Mouse (Mus musculus) myocyte (in vitro differentiated cells): Measurements from ENCODE around the gene Slc2a2. TPM values are rescaled to one million over a fixed set of nuclear protein-coding genes. Genes with fewer than 3 reads are reported as not detected.

Experiments used
- H3K27me3 ChIP-seq: one replicate; pipeline ENCODE4 v1.6.1; 2011; ENCODE audit not compliant: control insufficient read depth, insufficient read depth, insufficient read length
- H3K36me3 ChIP-seq: one replicate; pipeline ENCODE4 v1.6.1; 2011; ENCODE audit not compliant: control insufficient read depth, insufficient read depth
- H3K4me2 ChIP-seq: one replicate; pipeline ENCODE4 v1.6.1; 2011; ENCODE audit warnings: low read depth, control low read depth
- H3K4me3 ChIP-seq: one replicate; pipeline ENCODE4 v1.5.1; 2011; ENCODE audit warnings: mild to moderate bottlenecking, control low read depth, moderate library complexity
- H3K79me2 ChIP-seq: one replicate; pipeline ENCODE4 v1.6.1; 2011; ENCODE audit not compliant: control insufficient read depth, insufficient read depth
- H3ac ChIP-seq: one replicate; pipeline ENCODE4 v1.6.1; 2011; ENCODE audit not compliant: control insufficient read depth, insufficient read length
- CEBPB ChIP-seq: IDR thresholded peaks from 2 replicates; pipeline ENCODE4 v1.6.1; 2011; ENCODE audit warnings: mild to moderate bottlenecking, moderate library complexity; ENCODE audit not compliant: poor library complexity, insufficient read depth, severe bottlenecking
- E2F4 ChIP-seq: IDR thresholded peaks from one replicate; pipeline ENCODE4 v1.6.1; 2011; ENCODE audit warnings: mild to moderate bottlenecking, control low read depth, moderate library complexity; ENCODE audit not compliant: insufficient read depth
- MAX ChIP-seq: IDR thresholded peaks from one replicate; pipeline ENCODE4 v1.6.1; 2011; ENCODE audit warnings: low read depth, mild to moderate bottlenecking, control low read depth
- MYOD1 ChIP-seq, 3 experiments: IDR thresholded peaks; one replicate each; pipeline ENCODE4 v1.6.1; 2011; ENCODE audit warnings: control low read depth in 2 of 3, low read depth in 2 of 3, mild to moderate bottlenecking in 2 of 3, moderate library complexity in 1 of 3; ENCODE audit not compliant: insufficient read length in 2 of 3, control insufficient read depth in 1 of 3
- MYOG ChIP-seq, 3 experiments: IDR thresholded peaks; one replicate each; pipeline ENCODE4 v1.6.1; 2011; ENCODE audit warnings: control low read depth in 2 of 3, low read depth in 2 of 3, mild to moderate bottlenecking in 2 of 3; ENCODE audit not compliant: insufficient read length in 2 of 3, control insufficient read depth in 1 of 3, insufficient read depth in 1 of 3
- POLR2A ChIP-seq: IDR thresholded peaks from one replicate; pipeline ENCODE4 v1.6.1; 2011; ENCODE audit warnings: low read depth, mild to moderate bottlenecking, control low read depth, moderate library complexity; ENCODE audit not compliant: insufficient read length
- POLR2AphosphoS2 ChIP-seq: IDR thresholded peaks from one replicate; pipeline ENCODE4 v1.6.1; 2011; ENCODE audit warnings: low read depth, control low read depth; ENCODE audit not compliant: insufficient read length
- REST ChIP-seq: IDR thresholded peaks from one replicate; pipeline ENCODE4 v1.6.1; 2011; ENCODE audit warnings: mild to moderate bottlenecking, control low read depth, moderate library complexity; ENCODE audit not compliant: insufficient read depth, insufficient read length
- SRF ChIP-seq: IDR thresholded peaks from one replicate; pipeline ENCODE4 v1.6.1; 2011; ENCODE audit warnings: low read depth; ENCODE audit not compliant: control insufficient read depth, insufficient read length
- TCF12 ChIP-seq: IDR thresholded peaks from one replicate; pipeline ENCODE4 v1.6.1; 2011; ENCODE audit warnings: mild to moderate bottlenecking, control low read depth; ENCODE audit not compliant: poor library complexity, insufficient read depth, severe bottlenecking
- TCF3 ChIP-seq: IDR thresholded peaks from one replicate; pipeline ENCODE4 v1.6.1; 2011; ENCODE audit warnings: low read depth, control low read depth; ENCODE audit not compliant: insufficient read length
- USF1 ChIP-seq: IDR thresholded peaks from one replicate; pipeline ENCODE4 v1.6.1; 2011; ENCODE audit warnings: low read depth, mild to moderate bottlenecking, control low read depth, moderate library complexity
- polyA plus RNA-seq: library from polyadenylated mRNA; unstranded; fragments of >200 nt; fragmentation: generic; extraction: Trizol; gene quantifications from one replicate; pipeline ENCODE4 v1.2.1, GENCODE M21; 2012; ENCODE audit warnings: missing spikeins

The Slc2a2 gene
- polyA plus RNA-seq: not detected

DNA sequence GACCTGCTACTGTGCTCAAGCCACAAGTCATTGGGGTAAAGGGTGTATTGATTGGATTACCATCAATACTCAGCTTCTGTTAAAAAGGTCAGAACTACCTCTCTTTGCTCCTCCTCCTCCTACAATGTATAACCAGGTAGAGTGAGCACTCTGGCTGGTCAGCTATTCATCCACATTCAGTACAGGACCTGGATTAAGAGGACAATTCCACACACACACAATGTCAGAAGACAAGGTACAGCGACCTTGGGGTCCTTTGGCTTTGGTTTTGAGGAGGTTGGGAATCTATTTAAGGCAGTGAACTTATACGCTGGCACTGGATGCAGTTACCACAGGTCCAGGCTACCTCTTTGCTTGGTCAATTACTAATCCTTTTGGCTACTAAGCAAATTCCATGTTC lies at the start of gene Slc2a2:
TSS of gene Slc2a2 (plus strand) at position 107 of the 400 bp plus-strand sequence.
- H3K36me3 ChIP-seq: no peaks in the 10 kb centered on the region
- peaks cover 15% of the 10 kb centered on the region for H3K27me3 ChIP-seq
- H3K4me3 ChIP-seq: no peak within 1 kb of the TSS
- no peak within 1 kb of the TSS for H3ac ChIP-seq
- no peaks in the 10 kb centered on the region for H3K79me2 ChIP-seq
- H3K4me2 ChIP-seq: no peak within 1 kb of the TSS
- TF ChIP-seq POLR2A (no peak), SRF (no peak), MYOG (IDR thresholded peaks at IDR 0.05; ENCODE audit: control insufficient read depth in 1 of 3, insufficient read depth in 1 of 3, insufficient read length in 2 of 3, low read depth in 2 of 3) (no peak), POLR2AphosphoS2 (no peak), MYOD1 (IDR thresholded peaks at IDR 0.05; ENCODE audit: control insufficient read depth in 1 of 3, insufficient read length in 2 of 3, low read depth in 2 of 3) (no peak), E2F4 (no peak), MAX (no peak)

- no peaks in the 10 kb centered on the region for H3K36me3 ChIP-seq
These were observed 45.1 kb upstream of the Slc2a2 start for GRCm38 (mm10) chr3:28652574-28652973.

GRCm38 (mm10) chr3:28653043-28653442 lies 44.7 kb upstream of the Slc2a2 start:
- TF ChIP-seq TCF3: no peak
- no peak for TF ChIP-seq TCF12
- H3K79me2 ChIP-seq: no peaks in the 10 kb centered on the region

More at GRCm38 (mm10) chr3:28652574-28652973, 45.1 kb upstream of the Slc2a2 start:
- Histone ChIP-seq H3K4me2 (no peak overlapping the region), H3K27me3 (no peaks in the 10 kb centered on the region), H3K4me3 (no peak overlapping the region), H3K79me2 (no peaks in the 10 kb centered on the region), H3ac (no peak overlapping the region)
- no peak for TF ChIP-seq MYOD1 (IDR thresholded peaks at IDR 0.05; ENCODE audit: control insufficient read depth in 1 of 3, insufficient read length in 2 of 3, low read depth in 2 of 3)
- no peak for TF ChIP-seq TCF12
- no peak for TF ChIP-seq TCF3

GRCm38 (mm10) chr3:28654740-28655139 lies 43.0 kb upstream of the Slc2a2 start:
- H3K79me2 ChIP-seq: no peaks in the 10 kb centered on the region
- H3K36me3 ChIP-seq: no peaks in the 10 kb centered on the region
- TF ChIP-seq MAX (no peak), MYOG (IDR thresholded peaks at IDR 0.05; ENCODE audit: control insufficient read depth in 1 of 3, insufficient read depth in 1 of 3, insufficient read length in 2 of 3, low read depth in 2 of 3) (no peak), CEBPB (no peak), POLR2AphosphoS2 (no peak), TCF12 (no peak), POLR2A (no peak), USF1 (no peak), REST (no peak), MYOD1 (IDR thresholded peaks at IDR 0.05; ENCODE audit: control insufficient read depth in 1 of 3, insufficient read length in 2 of 3, low read depth in 2 of 3) (no peak), E2F4 (no peak), TCF3 (no peak), SRF (no peak)
- no peak overlapping the region for H3K4me2 ChIP-seq
- no peak overlapping the region for H3ac ChIP-seq
- H3K27me3 ChIP-seq: no peaks in the 10 kb centered on the region
- no peak overlapping the region for H3K4me3 ChIP-seq

More at GRCm38 (mm10) chr3:28653043-28653442, 44.7 kb upstream of the Slc2a2 start:
- Histone ChIP-seq H3K36me3 (no peaks in the 10 kb centered on the region), H3K4me2 (no peak overlapping the region), H3ac (no peak overlapping the region), H3K4me3 (no peak overlapping the region), H3K27me3 (no peaks in the 10 kb centered on the region)

- TF ChIP-seq REST (no peak), TCF12 (no peak), MYOG (IDR thresholded peaks at IDR 0.05; ENCODE audit: control insufficient read depth in 1 of 3, insufficient read depth in 1 of 3, insufficient read length in 2 of 3, low read depth in 2 of 3) (no peak), E2F4 (no peak), POLR2AphosphoS2 (no peak), TCF3 (no peak), CEBPB (no peak), SRF (no peak), POLR2A (no peak), MAX (no peak), MYOD1 (IDR thresholded peaks at IDR 0.05; ENCODE audit: control insufficient read depth in 1 of 3, insufficient read length in 2 of 3, low read depth in 2 of 3) (no peak), USF1 (no peak)
- Histone ChIP-seq H3K4me3 (no peak overlapping the region), H3K36me3 (no peaks in the 10 kb centered on the region), H3K27me3 (no peaks in the 10 kb centered on the region), H3K4me2 (no peak overlapping the region), H3ac (no peak overlapping the region), H3K79me2 (no peaks in the 10 kb centered on the region)
These were observed 39.4 kb upstream of the Slc2a2 start for GRCm38 (mm10) chr3:28658349-28658748.
